Mouse (Mus musculus) MEL (cell line): ENCODE results near the gene Kif6.

Source experiments
- CTCF ChIP-seq, 3 experiments: IDR thresholded peaks in 2 of 3; conservative IDR thresholded peaks in 1 of 3; 2 replicates each; pipeline ENCODE4 v1.5.1; 2011 to 2012; ENCODE audit warnings: low read length in 3 of 3, low read depth in 2 of 3, mild to moderate bottlenecking in 2 of 3, improper control_type of control experiment in 1 of 3, inconsistent platforms in 1 of 3, mixed read lengths in 1 of 3, moderate library complexity in 1 of 3; ENCODE audit not compliant: control insufficient read depth in 1 of 3, insufficient read depth in 1 of 3, poor library complexity in 1 of 3, severe bottlenecking in 1 of 3
- EP300 ChIP-seq, 2 experiments: IDR thresholded peaks; 2 replicates each; pipeline ENCODE4 v1.6.1; 2011; ENCODE audit warnings: improper control_type of control experiment in 2 of 2, low read length in 2 of 2, low read depth in 1 of 2, mild to moderate bottlenecking in 1 of 2
- GABPA ChIP-seq: IDR thresholded peaks from 2 replicates; pipeline ENCODE4 v1.6.1; 2012; ENCODE audit warnings: low read depth, mild to moderate bottlenecking, inconsistent platforms, low read length, improper control_type of control experiment, moderate library complexity
- GATA1 ChIP-seq: IDR thresholded peaks from 2 replicates; pipeline ENCODE4 v1.6.1; 2011; ENCODE audit warnings: low read depth, low read length, improper control_type of control experiment
- HCFC1 ChIP-seq: IDR thresholded peaks from 2 replicates; pipeline ENCODE4 v1.6.1; 2012; ENCODE audit warnings: low read depth, mild to moderate bottlenecking, inconsistent platforms, low read length, improper control_type of control experiment, moderate library complexity
- JUND ChIP-seq: IDR thresholded peaks from 2 replicates; pipeline ENCODE4 v1.6.1; 2011; ENCODE audit warnings: low read depth, mild to moderate bottlenecking, improper control_type of control experiment, low read length
- MAZ ChIP-seq: IDR thresholded peaks from 2 replicates; pipeline ENCODE4 v1.6.1; 2012; ENCODE audit warnings: low read depth, mild to moderate bottlenecking, inconsistent platforms, low read length, improper control_type of control experiment
- NRF1 ChIP-seq: IDR thresholded peaks from 2 replicates; pipeline ENCODE4 v1.6.1; 2014; ENCODE audit warnings: low read depth, mild to moderate bottlenecking, inconsistent platforms, low read length, improper control_type of control experiment, moderate library complexity; ENCODE audit not compliant: poor library complexity, insufficient read depth, severe bottlenecking
- POLR2A ChIP-seq, 2 experiments: IDR thresholded peaks; 2 replicates each; pipeline ENCODE4 v1.6.1; 2011 to 2012; ENCODE audit warnings: low read length in 2 of 2, mild to moderate bottlenecking in 2 of 2, control low read depth in 1 of 2, improper control_type of control experiment in 1 of 2, low read depth in 1 of 2, moderate library complexity in 1 of 2; ENCODE audit not compliant: control insufficient read depth in 1 of 2, insufficient read depth in 1 of 2, poor library complexity in 1 of 2
- POLR2AphosphoS2 ChIP-seq: IDR thresholded peaks from 2 replicates; pipeline ENCODE4 v1.6.1; 2011; ENCODE audit warnings: low read length, improper control_type of control experiment
- TBP ChIP-seq: IDR thresholded peaks from 2 replicates; pipeline ENCODE4 v1.8.0; 2011; ENCODE audit warnings: low read depth, low read length, improper control_type of control experiment
- ZNF384 ChIP-seq: IDR thresholded peaks from 2 replicates; pipeline ENCODE4 v1.6.1; 2012; ENCODE audit warnings: low read depth, mild to moderate bottlenecking, inconsistent platforms, low read length, improper control_type of control experiment

GRCm38 (mm10) chr17:49869246-49869645 is 254.3 kb downstream of the Kif6 start:
- TF ChIP-seq CTCF (IDR thresholded peaks at IDR 0.05 in 2 of 3, conservative IDR thresholded peaks at IDR 0.05 in 1 of 3; ENCODE audit: control insufficient read depth in 1 of 3, insufficient read depth in 1 of 3, low read depth in 2 of 3, low read length in 3 of 3, poor library complexity in 1 of 3, severe bottlenecking in 1 of 3) (no peak), POLR2A (IDR thresholded peaks at IDR 0.05; ENCODE audit: control insufficient read depth in 1 of 2, insufficient read depth in 1 of 2, low read depth in 1 of 2, low read length in 2 of 2, poor library complexity in 1 of 2) (no peak), TBP (no peak), EP300 (IDR thresholded peaks at IDR 0.05; ENCODE audit: low read depth in 1 of 2, low read length in 2 of 2) (no peak), NRF1 (no peak), GABPA (no peak), GATA1 (no peak), MAZ (no peak), JUND (no peak), POLR2AphosphoS2 (no peak), ZNF384 (no peak), HCFC1 (no peak)
